Mouse (Mus musculus) yolk sac, embryonic 10.5 days (tissue): ENCODE measurements at regions not wholly inside any gene's neighbourhood (a gene's known extent, or its start where the extent isn't known, plus 50 kb on each side); places are given as distances from the start of the nearest gene placed in this dataset.
"Not testable (repeated sequence)": the region's sequence is repeated elsewhere in the genome, so short reads cannot be mapped to it uniquely, and the experiment has no call there.

Source experiments
- DNase-seq: peaks from one replicate; pipeline ENCODE4 v3.0.0-alpha.2; 2017; ENCODE audit warnings: low spot score

DNA sequence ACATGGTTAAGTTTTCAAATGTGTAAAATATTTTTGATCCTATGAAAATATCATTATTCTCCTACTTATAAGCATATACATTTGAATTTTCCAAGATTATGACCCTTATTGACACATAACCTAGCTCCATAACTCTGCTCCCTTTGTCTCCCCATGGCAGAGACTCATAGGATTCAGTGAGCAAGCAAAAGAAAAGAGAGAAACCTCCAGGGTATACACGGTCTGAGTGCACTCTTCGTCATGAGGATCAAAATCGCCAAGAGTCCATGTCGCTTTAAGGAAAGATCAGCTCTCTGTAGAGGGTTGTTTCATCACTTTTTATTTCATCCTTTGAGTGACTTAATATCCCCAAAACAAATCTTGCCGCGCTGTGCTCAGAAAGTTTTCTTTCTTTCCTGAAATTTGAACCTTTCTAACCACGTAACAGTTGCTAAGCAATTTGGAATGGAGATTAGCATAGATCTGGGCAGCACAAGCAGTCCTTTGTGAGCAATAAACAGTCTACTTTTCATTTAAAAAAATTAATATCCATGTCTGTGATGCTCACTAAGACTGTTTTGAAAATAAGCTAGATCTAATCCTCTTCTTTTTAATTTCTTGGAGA lies 1158.0 kb downstream of the A830018L16Rik start:
- no peak for DNase-seq

DNA sequence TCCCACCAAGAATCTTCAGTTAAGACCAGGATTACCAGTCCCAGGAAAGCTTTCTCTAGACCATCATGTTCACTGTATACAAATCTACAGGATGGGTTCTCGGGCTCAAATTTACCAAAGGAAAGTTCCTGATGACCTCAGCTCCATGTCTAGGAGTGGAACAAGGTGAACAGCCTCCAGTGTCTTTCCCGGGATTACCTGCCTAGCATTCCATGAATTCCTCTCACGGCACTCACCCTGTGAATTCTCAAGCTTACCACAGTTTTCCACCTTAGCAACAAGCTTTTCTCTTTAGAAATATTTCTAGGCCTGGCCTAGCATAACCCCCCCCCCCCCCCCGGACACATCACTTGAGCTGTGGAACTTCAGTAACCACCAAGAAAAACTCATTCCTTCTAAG lies 1158.9 kb downstream of the A830018L16Rik start:
- DNase-seq = no peak

DNA sequence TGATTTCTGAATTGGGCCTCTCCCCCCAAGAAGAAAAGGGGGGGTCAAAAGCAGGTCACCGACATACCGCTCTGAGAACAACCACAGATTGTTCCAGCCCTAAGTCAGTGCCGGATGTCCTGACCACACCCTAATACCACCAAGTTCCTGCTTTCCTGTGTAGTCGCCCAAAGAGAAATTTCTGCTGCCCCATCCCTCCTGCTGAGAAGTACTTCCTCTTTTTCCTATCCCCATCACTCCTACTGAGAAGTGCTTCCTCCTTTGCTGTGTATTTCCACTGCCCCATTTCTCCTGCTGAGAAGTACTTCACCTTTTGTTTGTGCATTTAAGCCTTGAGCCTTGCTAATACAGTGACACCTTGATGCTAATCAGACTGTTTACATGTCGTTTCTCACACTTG lies 1160.4 kb downstream of the A830018L16Rik start:
- no peak for DNase-seq

DNA sequence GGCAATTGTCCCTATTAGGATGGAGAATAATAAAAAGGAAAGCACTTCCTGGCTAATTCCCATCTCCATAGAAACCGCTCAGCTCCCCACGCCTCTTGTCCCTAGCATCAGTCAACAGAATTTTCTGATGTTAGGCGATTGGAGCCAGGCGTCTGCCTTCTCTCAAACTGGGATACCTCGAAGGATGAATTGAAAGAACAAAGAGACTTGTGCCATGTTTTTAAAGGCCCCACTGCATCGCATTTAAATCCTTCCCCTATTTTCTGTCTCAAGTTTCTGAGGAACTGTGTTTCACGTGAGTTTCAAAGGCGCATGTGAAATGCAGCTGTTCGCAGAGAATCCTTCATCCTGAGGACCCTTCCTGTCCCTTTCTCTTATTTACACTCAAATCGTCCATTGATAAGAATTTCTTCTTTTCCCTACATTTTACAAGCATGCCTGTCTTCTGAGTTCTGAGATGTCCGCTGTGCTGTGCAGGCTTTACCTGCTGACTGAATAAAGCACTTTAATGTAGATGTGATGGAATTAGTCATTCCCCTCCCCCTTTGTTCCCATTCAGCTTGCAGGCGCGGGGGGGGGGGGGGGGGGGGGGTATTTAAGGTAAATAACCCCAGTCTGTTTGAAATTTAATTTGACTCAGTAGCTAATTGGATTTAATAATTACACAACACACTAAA lies 1163.3 kb downstream of the A830018L16Rik start:
- no peak for DNase-seq

DNA sequence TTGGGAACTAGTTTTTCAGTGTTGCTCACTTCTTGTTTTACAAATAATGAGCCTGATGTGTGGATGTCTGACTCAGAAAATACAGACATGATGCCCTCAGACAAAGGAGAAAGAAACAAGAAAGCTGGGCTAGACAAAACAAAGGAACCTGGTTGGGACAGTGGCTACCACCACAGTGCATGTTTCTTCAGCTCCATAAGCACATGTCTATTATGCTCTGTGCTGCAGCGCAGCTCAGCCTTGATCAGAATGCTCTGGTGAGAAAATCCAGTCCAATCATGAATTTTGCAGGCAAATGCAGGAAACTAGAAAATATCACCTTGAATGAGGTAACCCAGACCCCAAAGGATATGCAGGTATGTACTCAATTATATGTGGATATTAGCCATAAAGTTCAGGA lies 1164.1 kb downstream of the A830018L16Rik start:
- no peak for DNase-seq

DNA sequence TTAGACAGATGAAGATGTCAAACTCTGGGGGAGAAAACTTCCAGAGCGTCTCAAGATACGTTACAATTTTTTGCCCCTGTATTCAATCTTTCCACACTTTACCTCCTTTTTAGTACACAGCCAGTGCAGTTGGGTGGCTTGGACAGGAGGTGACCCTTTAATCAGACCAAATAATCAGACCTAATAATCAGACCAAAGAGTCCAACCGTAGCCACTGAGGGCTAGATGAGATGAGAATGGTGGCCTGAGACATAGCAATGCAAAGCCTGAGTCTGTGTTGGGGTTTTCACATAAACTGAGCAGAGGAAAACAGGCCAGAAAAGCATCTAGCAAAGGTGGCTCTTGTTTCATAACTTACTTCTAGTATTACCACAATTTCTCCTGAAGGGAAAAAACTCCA lies 1169.1 kb downstream of the A830018L16Rik start:
- no peak for DNase-seq

DNA sequence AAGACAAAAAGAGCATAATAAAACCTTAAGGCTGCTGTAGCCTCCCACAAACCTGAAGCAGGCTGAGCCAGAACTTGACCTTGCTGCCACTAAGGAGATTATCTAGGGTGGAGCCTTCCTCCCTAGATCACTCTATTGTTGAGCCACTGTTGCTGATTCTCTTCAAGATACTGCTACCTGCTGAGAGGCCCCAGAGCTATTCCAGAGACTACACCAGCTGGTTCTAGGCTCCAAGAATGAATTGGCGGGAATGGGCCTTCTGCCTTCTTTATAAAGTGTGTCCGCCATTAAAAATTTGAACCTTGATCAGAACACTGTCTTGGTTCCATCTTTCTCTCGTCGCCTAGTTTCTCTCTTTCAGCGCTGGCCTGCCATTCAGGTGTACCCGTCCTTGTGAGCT lies 1173.1 kb downstream of the A830018L16Rik start:
- DNase-seq = not testable (repeated sequence)

DNA sequence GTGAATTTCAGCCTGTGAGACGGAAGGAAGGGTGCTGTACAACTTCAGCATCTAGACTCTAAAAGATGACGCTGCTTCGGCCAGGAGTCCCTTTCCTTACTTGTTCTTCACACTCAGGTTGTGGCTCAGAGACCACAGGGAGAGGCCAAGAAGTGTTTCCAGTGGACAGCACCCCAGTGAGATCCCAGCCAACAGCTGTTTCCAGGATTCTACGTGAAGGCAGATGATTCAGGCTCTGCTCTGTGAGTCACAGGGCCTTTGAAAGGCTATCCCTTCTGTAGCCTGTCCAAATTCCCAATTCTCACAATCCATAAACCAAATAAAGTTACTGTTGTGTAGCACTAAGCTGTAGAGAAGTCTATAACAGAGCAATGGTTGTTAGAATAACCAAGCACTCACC lies 1198.2 kb downstream of the A830018L16Rik start:
- DNase-seq = no peak

DNA sequence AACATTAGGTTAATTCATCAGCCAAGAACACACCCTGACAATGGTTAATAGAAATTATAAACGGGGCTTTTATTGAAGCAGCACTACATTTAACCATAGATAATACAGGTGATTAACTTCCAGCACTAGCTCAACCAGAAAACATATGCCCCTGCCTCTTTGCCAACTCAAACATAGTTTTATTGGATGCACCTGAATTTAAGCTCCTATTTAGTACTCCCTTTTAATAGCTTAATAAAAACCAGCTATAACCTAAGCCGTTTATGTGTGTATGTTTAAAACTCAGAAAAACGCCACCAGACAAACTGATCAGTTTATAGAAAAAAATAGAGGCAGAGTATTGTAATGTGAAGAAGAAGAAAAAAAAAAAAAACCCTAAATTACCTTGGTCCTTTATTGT lies 1201.4 kb downstream of the A830018L16Rik start:
- no peak for DNase-seq

DNA sequence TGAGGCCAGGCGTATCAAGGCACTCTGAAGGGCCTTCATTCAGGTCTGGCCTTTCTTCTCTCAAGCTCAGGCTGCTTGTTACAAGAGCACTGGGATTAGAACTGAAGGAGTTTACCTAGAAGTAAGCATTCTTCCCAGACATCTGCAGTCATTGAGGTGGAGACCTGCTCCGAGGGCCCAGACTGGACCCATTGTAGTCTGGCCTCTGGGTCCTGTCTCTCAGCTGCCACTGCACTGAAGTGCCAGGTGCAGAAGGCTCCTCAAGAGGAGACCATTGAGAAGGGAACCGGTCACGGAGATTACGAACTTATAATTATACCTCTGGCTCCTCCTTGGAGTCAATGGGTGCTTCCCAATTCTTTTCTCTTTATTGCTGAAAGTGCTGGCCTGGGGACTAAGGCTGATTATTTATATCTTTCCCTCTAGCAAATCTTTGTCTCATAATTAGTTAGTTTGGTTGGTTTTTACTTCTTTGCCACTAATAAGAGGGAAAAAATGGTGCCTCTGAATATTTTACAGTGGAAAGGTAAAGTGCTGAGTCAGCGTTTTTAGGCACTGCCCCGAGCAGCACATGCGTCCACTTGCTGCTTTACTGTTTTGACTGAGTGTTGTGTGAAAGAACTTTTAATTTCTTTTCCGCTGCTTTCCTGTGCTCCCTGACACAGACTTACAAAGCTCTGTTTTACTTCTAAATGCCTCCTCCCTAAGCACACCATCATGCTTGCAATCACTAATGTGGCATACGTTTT lies 1202.0 kb downstream of the A830018L16Rik start:
- no peak for DNase-seq

DNA sequence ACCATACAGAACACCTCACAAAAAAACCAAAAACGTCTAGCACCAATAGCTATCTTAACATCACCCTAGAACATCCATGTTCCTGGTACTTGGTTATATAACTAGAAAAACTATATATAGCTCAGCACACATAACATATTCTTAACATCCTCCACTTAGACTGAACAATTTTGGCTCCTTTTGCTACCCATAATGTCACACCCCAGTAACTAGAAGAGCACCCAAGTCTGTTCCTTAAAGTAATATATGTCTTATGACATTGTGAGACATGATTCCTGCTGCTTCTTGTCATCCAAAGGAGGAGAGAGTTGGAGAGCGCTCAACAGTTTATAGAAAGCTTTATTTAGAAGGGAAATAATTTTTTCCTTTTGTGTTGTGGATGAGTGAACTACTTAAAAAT lies 1206.1 kb downstream of the A830018L16Rik start:
- DNase-seq = no peak

DNA sequence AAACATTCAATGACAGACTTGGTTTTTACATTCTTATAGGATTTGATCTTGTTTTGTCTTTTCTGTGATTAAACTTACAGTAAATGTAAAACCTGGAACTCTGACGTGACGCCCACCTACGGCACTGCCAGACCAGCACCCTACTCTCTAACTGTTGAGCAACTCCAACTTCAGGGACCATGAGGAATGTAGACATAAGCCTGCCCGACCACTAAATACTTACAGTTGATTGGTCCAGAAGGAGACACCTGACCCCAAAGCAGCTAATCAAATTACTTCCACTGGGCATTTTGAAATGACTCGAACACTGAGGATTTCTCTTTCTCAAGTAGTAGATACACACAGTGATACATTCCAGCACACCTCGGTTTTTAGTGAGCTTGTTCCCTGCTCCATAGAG lies 1206.9 kb downstream of the A830018L16Rik start:
- no peak for DNase-seq

DNA sequence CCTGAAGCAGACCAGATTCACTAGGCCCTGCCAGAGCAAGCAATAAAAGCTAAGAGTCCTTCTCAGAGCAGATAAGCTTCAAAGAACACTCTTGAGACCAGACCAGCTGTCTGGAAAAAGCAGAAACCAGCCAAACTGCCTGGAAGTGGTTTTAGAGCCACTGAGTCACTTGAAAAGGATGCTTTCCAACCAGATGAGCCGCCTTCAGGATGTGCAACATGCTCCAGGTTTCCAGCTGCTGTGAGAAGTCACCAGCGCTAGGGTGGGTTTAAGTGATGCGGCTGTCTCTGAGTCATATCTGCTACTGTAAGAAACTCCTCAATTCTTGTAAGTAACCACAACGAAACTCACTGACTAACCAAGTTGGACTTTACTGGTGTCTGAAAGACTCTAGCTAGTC lies 1209.3 kb downstream of the A830018L16Rik start:
- DNase-seq = peak; percentile 3

DNA sequence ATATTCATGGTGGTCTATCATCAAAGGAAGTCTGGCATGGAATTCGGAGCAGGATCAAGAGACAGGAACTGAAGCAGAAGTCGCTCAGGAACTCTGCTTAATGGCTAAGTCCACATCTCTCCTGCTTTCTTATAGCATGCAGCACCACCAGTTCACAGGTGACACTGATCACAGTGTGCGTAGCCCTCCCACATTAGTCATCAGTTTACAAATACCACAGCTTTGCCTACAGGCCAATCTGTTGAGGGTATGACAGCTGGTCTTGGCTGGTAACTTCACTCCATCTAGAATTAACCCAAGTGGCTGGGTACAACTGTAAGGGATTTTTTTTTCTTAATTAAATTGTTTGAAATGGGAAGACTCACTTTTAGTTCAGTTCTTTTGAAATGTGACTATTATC lies 1219.1 kb downstream of the A830018L16Rik start:
- DNase-seq = no peak

DNA sequence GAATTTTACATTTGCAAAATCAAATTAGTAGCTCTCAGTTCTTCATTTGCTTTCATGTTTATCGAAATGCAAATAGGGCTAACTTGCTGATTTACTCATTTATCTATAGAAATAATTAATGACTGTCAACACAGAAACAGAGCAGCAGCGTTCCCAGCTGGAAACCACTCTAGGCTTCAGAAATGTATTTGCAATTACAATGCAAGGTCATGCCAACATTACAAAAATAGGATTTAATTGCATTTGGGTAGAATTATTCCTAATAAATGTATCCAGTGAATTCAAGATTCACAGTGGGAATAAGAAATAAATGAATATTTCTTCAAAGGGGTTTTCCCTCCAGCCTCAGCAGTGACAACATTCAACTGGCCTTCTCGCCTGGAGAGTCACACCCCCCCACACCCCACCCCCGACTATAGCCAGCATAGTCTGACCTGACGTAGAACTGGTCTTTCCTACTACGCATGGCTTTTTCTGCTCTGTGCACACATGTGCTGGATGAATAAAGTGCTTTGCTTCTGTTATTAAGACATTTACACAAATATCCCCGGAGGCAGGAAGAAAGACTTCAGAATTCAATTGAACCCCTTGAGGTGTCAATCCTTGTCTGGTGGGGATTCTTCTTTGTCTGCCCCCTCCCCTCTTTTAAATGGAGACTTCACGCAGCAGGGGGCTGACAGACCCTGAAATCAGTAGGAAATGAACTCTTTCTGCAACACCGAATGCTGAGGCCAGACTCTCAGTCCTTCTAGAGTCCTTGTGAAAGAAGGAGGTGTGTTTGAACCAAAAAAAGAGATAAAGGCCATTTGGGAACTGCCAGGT lies 1222.6 kb downstream of the A830018L16Rik start:
- no peak for DNase-seq

DNA sequence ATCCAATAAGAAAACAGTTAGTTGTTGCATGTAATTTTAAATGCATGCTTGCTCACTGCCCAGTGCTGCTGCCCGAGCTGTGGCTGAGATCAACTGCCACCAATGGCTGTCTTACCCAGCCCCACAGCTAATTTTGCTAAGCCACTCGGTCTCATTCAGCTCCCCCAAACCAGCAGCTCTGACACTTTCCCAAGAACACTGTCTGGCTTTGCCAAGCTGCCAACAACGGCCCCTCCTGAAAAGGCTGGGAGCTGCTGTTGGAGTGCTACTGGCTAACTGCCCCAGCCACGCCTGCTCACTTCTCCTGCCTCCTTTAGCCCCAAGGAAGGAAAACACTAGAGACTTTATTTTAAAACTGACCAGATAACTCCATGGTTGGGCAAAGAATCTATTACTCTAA lies 1227.1 kb downstream of the A830018L16Rik start:
- no peak for DNase-seq
